16 mouse cellular contexts compared by ENCODE assay signal in the genomic region with DNA sequence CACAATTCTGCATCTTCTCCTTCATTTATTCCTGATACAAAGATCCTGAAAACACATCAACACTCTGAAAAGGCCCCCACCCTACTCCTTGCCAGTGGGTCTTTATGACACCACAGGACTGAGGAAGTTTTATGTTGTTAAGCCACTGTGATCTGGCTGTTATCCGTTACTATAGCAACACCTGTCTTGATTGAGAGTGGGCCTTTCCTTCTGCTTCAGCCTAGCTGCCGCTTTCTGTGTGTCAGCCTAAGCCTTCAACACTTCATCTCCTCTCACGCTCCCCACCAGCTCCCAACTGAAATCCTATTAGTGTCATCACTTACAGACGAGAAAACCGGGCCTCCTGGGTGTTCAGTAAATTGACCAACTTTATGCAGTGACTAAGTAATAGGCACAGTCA.
DNase-seq lines count a peak whose midpoint lies in the region; ATAC-seq lines count a peak whose summit lies in the region.
"Had no signal": no experiment of that assay in that cellular context is flagged by ENCODE, and none has a peak within 500 bp of the region (broad histone marks: within the 10 kb centered on the region; RNA-seq: fewer than 3 reads in every experiment).

No protein-coding gene starts in this region.

- intact Hi-C loops in left cerebral cortex, postnatal 25 days (cut with DNase I): no loop called here

- ATAC-seq in forebrain, embryonic 14.5 days: 0 out of 2 replicates have a peak, but pooled peaks have one; percentile 32
- no peak for ATAC-seq in forebrain, embryonic 12.5 days (ENCODE audit: low FRiP score)
- ATAC-seq in midbrain, embryonic 15.5 days (replicated peaks): peak; percentile 75
- ATAC-seq: intestine, embryonic 15.5 days had no signal

- H3K27me3 ChIP-seq in forebrain, embryonic 14.5 days (replicated peaks; ENCODE audit: control insufficient read depth, insufficient read depth, low read length): no peaks in the 10 kb centered on the region
- H3K27me3 ChIP-seq in forebrain, embryonic 12.5 days: no peaks in the 10 kb centered on the region
- H3K27me3 ChIP-seq in midbrain, embryonic 15.5 days (replicated peaks): no peaks in the 10 kb centered on the region
- H3K27me3 ChIP-seq: CH12.LX; heart, embryonic 12.5 days; intestine, embryonic 15.5 days had no signal

- no peak overlapping the region for H3K9ac ChIP-seq in forebrain, embryonic 14.5 days (ENCODE audit: low read length)
- no peak overlapping the region for H3K9ac ChIP-seq in forebrain, embryonic 12.5 days
- H3K9ac ChIP-seq in midbrain, embryonic 15.5 days: no peak overlapping the region
- H3K9ac ChIP-seq: heart, embryonic 12.5 days; intestine, embryonic 15.5 days had no signal

- H3K4me1 ChIP-seq in forebrain, embryonic 14.5 days (ENCODE audit: control insufficient read depth, insufficient read depth, low read length): no peaks in the 10 kb centered on the region
- H3K4me1 ChIP-seq in forebrain, embryonic 12.5 days: peaks cover 8% of the 10 kb centered on the region
- H3K4me1 ChIP-seq in midbrain, embryonic 15.5 days: peaks cover 11% of the 10 kb centered on the region
- H3K4me1 ChIP-seq: heart, embryonic 12.5 days; intestine, embryonic 15.5 days had no signal

- no peaks in the 10 kb centered on the region for H3K9me3 ChIP-seq in forebrain, embryonic 14.5 days (replicated peaks; ENCODE audit: control insufficient read depth, low read length)
- no peaks in the 10 kb centered on the region for H3K9me3 ChIP-seq in forebrain, embryonic 12.5 days
- no peaks in the 10 kb centered on the region for H3K9me3 ChIP-seq in midbrain, embryonic 15.5 days
- H3K9me3 ChIP-seq: intestine, embryonic 15.5 days had no signal

- no peak overlapping the region for H3K4me2 ChIP-seq in forebrain, embryonic 14.5 days (ENCODE audit: low read length)
- H3K4me2 ChIP-seq in forebrain, embryonic 12.5 days: no peak overlapping the region
- H3K4me2 ChIP-seq in midbrain, embryonic 15.5 days: no peak overlapping the region
- H3K4me2 ChIP-seq: heart, embryonic 12.5 days; intestine, embryonic 15.5 days had no signal

- no peak overlapping the region for H3K27ac ChIP-seq in forebrain, embryonic 14.5 days (ENCODE audit: low read depth, low read length)
- no peak overlapping the region for H3K27ac ChIP-seq in forebrain, embryonic 12.5 days
- peak overlapping the region; percentile 63 for H3K27ac ChIP-seq in midbrain, embryonic 15.5 days
- H3K27ac ChIP-seq: intestine, embryonic 15.5 days had no signal

- 36% methylated on average over 5 of the region's 5 CpGs for WGBS in forebrain, embryonic 14.5 days
- 40% methylated on average over 5 of the region's 5 CpGs for whole genome bisulfite sequencing in forebrain, embryonic 12.5 days
- 15% methylated on average over 5 of the region's 5 CpGs for WGBS in midbrain, embryonic 15.5 days

- H3K4me3 ChIP-seq in forebrain, embryonic 14.5 days (ENCODE audit: low read depth, low read length): no peak overlapping the region
- no peak overlapping the region for H3K4me3 ChIP-seq in forebrain, embryonic 12.5 days (replicated peaks)
- no peak overlapping the region for H3K4me3 ChIP-seq in midbrain, embryonic 15.5 days
- H3K4me3 ChIP-seq: heart, embryonic 12.5 days; intestine, embryonic 15.5 days had no signal

- H3K36me3 ChIP-seq in forebrain, embryonic 14.5 days (ENCODE audit: control insufficient read depth, insufficient read depth, low read length): no peaks in the 10 kb centered on the region
- no peaks in the 10 kb centered on the region for H3K36me3 ChIP-seq in forebrain, embryonic 12.5 days (replicated peaks)
- H3K36me3 ChIP-seq in midbrain, embryonic 15.5 days (replicated peaks): no peaks in the 10 kb centered on the region
- H3K36me3 ChIP-seq: heart, embryonic 12.5 days; intestine, embryonic 15.5 days had no signal

- peak; percentile 58 for DNase-seq in forebrain, embryonic 14.5 days (ENCODE audit: low spot score)
- DNase-seq in left cerebral cortex, postnatal 25 days (ENCODE audit: low spot score in 2 of 2): peak; percentile 10 to 16
- DNase-seq in left cerebral cortex, adult 8-10 months (ENCODE audit: low spot score in 2 of 2): no peak
- DNase-seq in brain, adult 2 months (ENCODE audit: low read depth, low spot score): peak; percentile 45
- no peak for DNase-seq in thymus, adult 18-20 months
- no peak for DNase-seq in heart, adult 8-10 months (ENCODE audit: low spot score)
- DNase-seq: adrenal gland, postnatal 25 days; cerebellum, adult 9-11 months; embryo, embryonic 11 days; left cerebral cortex, postnatal 4 days; lung, adult 18-20 months had no signal

Comparison
In these comparisons a context has a peak if more than half of its experiments do, and no peak if none do; other contexts are left out.
1. DNase-seq: peak in forebrain, embryonic 14.5 days (single experiment), left cerebral cortex, postnatal 25 days (2 of 2) and brain, adult 2 months (single experiment); none in left cerebral cortex, adult 8-10 months (0 of 2), thymus, adult 18-20 months (0 of 2) and heart, adult 8-10 months (single experiment).